In genomic region chr5:149412194-149412575, GRCm38 (mm10) we compare ENCODE assay signal across 8 mouse cellular contexts. TPM values are rescaled to one million over a fixed set of nuclear protein-coding genes. Genes with fewer than 3 reads are reported as not detected.
A peak's percentile ranks its signal among the peaks of the same experiment; 100 is the strongest.
DNase-seq lines count a peak whose midpoint lies in the region; ATAC-seq and TF ChIP-seq lines count a peak whose summit lies in the region.

No protein-coding gene starts in this region.

- H3K4me1 ChIP-seq in forebrain, embryonic 10.5 days = peaks cover 18% of the 10 kb centered on the region
- H3K4me1 ChIP-seq in intestine, embryonic 14.5 days (replicated peaks; ENCODE audit: control insufficient read depth, insufficient read depth, low read length) = peaks cover 9% of the 10 kb centered on the region; the same call in 1 of the 2 replicates
- peaks cover 9% of the 10 kb centered on the region for H3K4me1 ChIP-seq in midbrain, postnatal 0 days (ENCODE audit: insufficient read depth, low read length)

- H3K9ac ChIP-seq in intestine, embryonic 14.5 days (ENCODE audit: low read length) = peak overlapping the region; percentile 49
- no peak overlapping the region for H3K9ac ChIP-seq in midbrain, postnatal 0 days (replicated peaks; ENCODE audit: low read length, poor library complexity, severe bottlenecking)

- intact Hi-C loops in left cerebral cortex, adult 2 months (cut with DNase I) = loop anchor here (2.0 to 5.0 kb wide), 2 partner anchors 70 to 73 kb away; no protein-coding TSS in a partner anchor
- intact Hi-C loops in left cerebral cortex, postnatal 10 days (cut with DNase I) = no loop called here

- H3K36me3 ChIP-seq in forebrain, embryonic 10.5 days (replicated peaks) = no peaks in the 10 kb centered on the region
- H3K36me3 ChIP-seq in intestine, embryonic 14.5 days (ENCODE audit: control insufficient read depth, insufficient read depth, low read length) = no peaks in the 10 kb centered on the region
- H3K36me3 ChIP-seq in midbrain, postnatal 0 days (ENCODE audit: insufficient read depth, low read length) = no peaks in the 10 kb centered on the region

- WGBS in forebrain, embryonic 10.5 days = 34% methylated on average over 11 of the region's 11 CpGs
- WGBS in intestine, embryonic 14.5 days = 40% methylated on average over 11 of the region's 11 CpGs
- WGBS in midbrain, postnatal 0 days = 32% methylated on average over 11 of the region's 11 CpGs

- peak overlapping the region; percentile 67 for H3K4me2 ChIP-seq in intestine, embryonic 14.5 days (ENCODE audit: low read length)
- peak overlapping the region; percentile 28 for H3K4me2 ChIP-seq in midbrain, postnatal 0 days (ENCODE audit: low read depth, low read length, poor library complexity, severe bottlenecking)

- no peak for TF ChIP-seq CTCF in left cerebral cortex, adult 2 months (IDR thresholded peaks at IDR 0.05)
- TF ChIP-seq CTCF in midbrain, postnatal 0 days (IDR thresholded peaks at IDR 0.05) = no peak

- H3K4me3 ChIP-seq in left cerebral cortex, adult 2 months = peak overlapping the region; percentile 45
- peak overlapping the region; percentile 51 for H3K4me3 ChIP-seq in forebrain, embryonic 10.5 days
- peak overlapping the region; percentile 33 for H3K4me3 ChIP-seq in intestine, embryonic 14.5 days (ENCODE audit: low read depth, low read length)
- H3K4me3 ChIP-seq in midbrain, postnatal 0 days (ENCODE audit: low read depth, low read length) = no peak overlapping the region

- peak overlapping the region; percentile 94 for H3K27ac ChIP-seq in left cerebral cortex, adult 2 months
- peak overlapping the region; percentile 78 for H3K27ac ChIP-seq in forebrain, embryonic 10.5 days
- H3K27ac ChIP-seq in intestine, embryonic 14.5 days (ENCODE audit: low read depth) = no peak overlapping the region
- no peak overlapping the region for H3K27ac ChIP-seq in midbrain, postnatal 0 days (ENCODE audit: low read depth, low read length)

- peaks cover 7% of the 10 kb centered on the region; the same call in 1 of the 2 replicates for H3K9me3 ChIP-seq in forebrain, embryonic 10.5 days
- 0 out of 2 replicates have a peak, but pooled peaks cover 3% of the 10 kb centered on the region for H3K9me3 ChIP-seq in intestine, embryonic 14.5 days (ENCODE audit: control insufficient read depth, low read length)
- no peaks in the 10 kb centered on the region for H3K9me3 ChIP-seq in midbrain, postnatal 0 days (ENCODE audit: low read length)

- DNase-seq in left cerebral cortex, adult 2 months (ENCODE audit: extremely low spot score in 1 of 2, low spot score in 2 of 2) = peak; percentile 12 to 24
- no peak for DNase-seq in left cerebral cortex, postnatal 10 days (ENCODE audit: extremely low spot score in 1 of 2, low spot score in 2 of 2)
- no peak for DNase-seq in forebrain, embryonic 10.5 days (ENCODE audit: extremely low spot score, low spot score)
- DNase-seq in intestine, embryonic 14.5 days (ENCODE audit: low spot score) = no peak
- DNase-seq in midbrain, postnatal 0 days (ENCODE audit: low spot score) = no peak
- no peak for DNase-seq in layer of hippocampus, postnatal 10 days (ENCODE audit: low spot score in 2 of 2)
- DNase-seq in natural killer cell, adult 2 months (ENCODE audit: low spot score in 2 of 2) = no peak
- DNase-seq in cerebellum, adult 8-10 months = no peak

- ATAC-seq in intestine, embryonic 14.5 days (replicated peaks; ENCODE audit: low FRiP score, low TSS enrichment, low read depth) = no peak
- ATAC-seq in midbrain, postnatal 0 days (ENCODE audit: low FRiP score) = no peak

- peaks cover 48% of the 10 kb centered on the region for H3K27me3 ChIP-seq in forebrain, embryonic 10.5 days (ENCODE audit: poor library complexity, severe bottlenecking)
- peaks cover 9% of the 10 kb centered on the region; the same call in 1 of the 2 replicates for H3K27me3 ChIP-seq in intestine, embryonic 14.5 days (replicated peaks; ENCODE audit: control insufficient read depth, insufficient read depth, low read length)
- H3K27me3 ChIP-seq in midbrain, postnatal 0 days (ENCODE audit: insufficient read depth, low read length) = no peaks in the 10 kb centered on the region; the same call in 1 of the 2 replicates

RNA-seq across cellular contexts. Expression of gene Medag, which starts 0.6 kb away (rescaled TPM):
- 10 to 100 TPM; 17.1 to 19.1 TPM for total RNA-seq in left cerebral cortex, adult 2 months (2021)
- 1 to 10 TPM; 2.7 to 3.5 TPM for total RNA-seq in left cerebral cortex, postnatal 10 days (2021)
- 0.47 and 0.60 TPM in 2 replicates for polyA plus RNA-seq in forebrain, embryonic 10.5 days (2016; fragmentation: Nextera tagmentation; extraction: Ambion mirVana)
- 2.2 TPM in 2 replicates for polyA plus RNA-seq in intestine, embryonic 14.5 days (2014; fragmentation: Nextera tagmentation; extraction: Ambion mirVana)
- 2.6 and 3.4 TPM in 2 replicates for total RNA-seq in midbrain, postnatal 0 days (2014; rRNA removed)
- 1.3 and 2.1 TPM in 2 replicates for polyA plus RNA-seq in midbrain, postnatal 0 days (2015; fragmentation: Nextera tagmentation; extraction: Ambion mirVana)
- total RNA-seq in layer of hippocampus, postnatal 10 days (2021) = 1 to 10 TPM in 1 of 2 experiments, under 1 TPM in 1; 0.78 to 1.3 TPM

RNA-seq across cellular contexts. Expression of gene Tex26, which starts 27.3 kb away (rescaled TPM):
- under 1 TPM in 1 of 2 experiments, not detected in 1; 0.77 TPM for total RNA-seq in left cerebral cortex, adult 2 months (2021)
- total RNA-seq in left cerebral cortex, postnatal 10 days (2021) = 1 to 10 TPM in 1 of 2 experiments, not detected in 1; 1.0 TPM
- 1.5 and 2.2 TPM in 2 replicates for polyA plus RNA-seq in forebrain, embryonic 10.5 days (2016; fragmentation: Nextera tagmentation; extraction: Ambion mirVana)
- 0.70 and 0.90 TPM in 2 replicates for polyA plus RNA-seq in intestine, embryonic 14.5 days (2014; fragmentation: Nextera tagmentation; extraction: Ambion mirVana)
- total RNA-seq in midbrain, postnatal 0 days (2014; rRNA removed) = 0.76 and 1.9 TPM in 2 replicates
- 1.3 and 1.4 TPM in 2 replicates for polyA plus RNA-seq in midbrain, postnatal 0 days (2015; fragmentation: Nextera tagmentation; extraction: Ambion mirVana)
- total RNA-seq in layer of hippocampus, postnatal 10 days (2021) = under 1 TPM; 0.50 to 0.69 TPM

Comparison
In these comparisons a context has a peak if more than half of its experiments do, and no peak if none do; other contexts are left out.
1. DNase-seq: peak in left cerebral cortex, adult 2 months (2 of 2); none in left cerebral cortex, postnatal 10 days (0 of 2), forebrain, embryonic 10.5 days (single experiment), intestine, embryonic 14.5 days (single experiment), midbrain, postnatal 0 days (single experiment), layer of hippocampus, postnatal 10 days (0 of 2), natural killer cell, adult 2 months (0 of 2) and cerebellum, adult 8-10 months (single experiment).
2. H3K27ac ChIP-seq: peak in left cerebral cortex, adult 2 months (single experiment) and forebrain, embryonic 10.5 days (single experiment); none in intestine, embryonic 14.5 days (single experiment) and midbrain, postnatal 0 days (single experiment).